Mouse (Mus musculus) ZHBTc4 (cell line): ENCODE measurements around the gene Tspo.

ENCODE experiments used
- DNase-seq: peaks from one replicate; pipeline ENCODE4 v3.0.0-alpha.2; 2011; ENCODE audit warnings: low read depth, low spot score

Tspo gene

DNA sequence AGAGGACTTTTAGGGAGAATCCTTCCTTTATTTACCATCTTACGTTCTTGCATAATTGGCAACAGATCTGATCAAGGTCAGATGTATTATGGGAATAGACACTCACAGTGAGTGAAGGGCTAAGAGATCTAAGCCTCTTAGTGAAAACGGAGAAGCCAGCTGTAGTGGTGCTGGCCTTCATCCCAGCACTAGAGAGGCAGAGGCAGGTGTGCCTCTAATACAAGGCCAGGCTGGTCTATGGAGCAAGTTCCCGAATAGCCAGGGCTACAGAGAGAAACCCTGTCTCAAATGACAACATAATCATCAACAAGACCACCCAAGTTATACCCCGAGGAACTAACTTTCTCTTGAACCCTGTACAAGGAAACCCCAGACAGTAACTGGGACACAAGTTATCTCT, 19.5 kb downstream of the Tspo start:
- DNase-seq = no peak

DNA sequence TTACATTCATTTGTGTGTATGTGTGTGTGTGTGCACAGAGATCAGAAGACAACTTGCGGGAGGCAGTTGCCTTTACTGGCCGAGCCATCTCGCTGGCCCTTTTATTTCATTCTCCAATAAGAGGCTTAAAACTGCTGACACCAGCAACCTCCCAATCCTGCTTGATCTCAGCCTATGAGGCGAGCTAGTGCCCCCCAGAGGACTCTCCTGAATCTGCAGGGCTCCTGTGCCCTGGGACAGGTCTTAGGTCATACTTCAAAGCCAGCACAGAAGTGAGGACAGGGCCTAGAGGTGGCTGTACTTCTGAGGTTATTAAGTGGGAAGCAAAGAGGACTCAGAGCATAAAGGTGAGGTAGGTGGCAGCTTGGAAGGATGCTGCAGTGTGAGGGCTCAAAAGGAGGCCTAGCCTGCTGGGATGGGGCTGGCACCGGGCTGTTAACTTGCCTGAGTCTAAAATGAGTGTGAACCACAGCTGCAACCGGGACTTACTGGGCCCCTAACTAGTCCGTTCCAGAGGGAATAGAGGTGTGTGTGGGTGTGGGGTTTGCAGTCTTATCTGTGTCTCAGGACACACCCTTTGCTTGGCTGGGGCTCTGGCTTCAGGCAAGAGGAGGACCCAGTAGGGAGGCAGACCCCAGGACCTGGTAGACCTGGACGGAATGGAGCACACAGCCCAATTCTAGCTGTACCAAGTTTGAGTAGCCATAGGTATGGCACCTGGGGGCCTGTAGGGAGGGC, 20.2 kb downstream of the Tspo start:
- DNase-seq = peak; percentile 72

DNA sequence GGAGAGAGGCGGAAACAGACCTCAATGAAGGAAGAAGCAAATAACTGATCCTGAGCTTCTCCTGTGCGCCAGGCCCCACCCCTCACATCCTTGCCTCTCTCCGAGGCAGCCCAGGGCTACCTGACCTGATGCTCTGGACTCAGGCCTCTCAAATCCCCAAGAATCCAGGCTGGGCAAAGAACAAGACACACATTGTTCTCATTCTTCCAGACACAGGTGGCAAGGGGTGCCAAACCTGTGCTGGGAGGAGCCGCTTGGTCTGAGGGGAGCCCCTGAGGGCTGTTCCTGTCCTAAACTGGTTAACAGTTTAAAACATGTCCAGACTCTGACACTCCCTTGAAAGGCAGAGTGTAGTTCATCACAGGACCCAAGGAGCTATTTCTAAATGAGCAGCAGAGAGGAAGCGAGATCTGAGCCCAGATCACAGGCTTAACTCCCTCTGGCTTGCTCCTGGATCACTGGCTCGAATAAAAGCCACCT, 21.4 kb downstream of the Tspo start:
- no peak for DNase-seq

DNA sequence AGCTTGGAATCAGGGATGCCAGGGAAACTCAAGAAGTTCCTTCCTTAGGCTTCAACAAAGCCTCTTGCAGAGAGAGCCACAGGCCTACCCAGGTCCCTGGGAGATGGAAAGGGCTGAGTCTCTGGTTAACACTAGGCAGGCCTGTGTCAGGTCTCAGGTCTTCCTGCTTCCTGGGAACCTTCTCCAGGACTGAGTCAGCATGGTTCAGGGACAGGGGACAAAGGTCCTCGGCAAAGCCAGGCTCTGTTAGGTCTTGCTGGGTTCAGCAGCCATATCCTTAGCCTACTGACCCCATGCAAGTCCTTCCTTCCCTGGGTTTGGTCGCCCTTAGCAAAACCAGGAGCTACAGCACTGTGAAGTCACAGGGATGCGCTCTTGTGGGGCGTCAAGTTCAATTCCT, 27.4 kb downstream of the Tspo start:
- no peak for DNase-seq

DNA sequence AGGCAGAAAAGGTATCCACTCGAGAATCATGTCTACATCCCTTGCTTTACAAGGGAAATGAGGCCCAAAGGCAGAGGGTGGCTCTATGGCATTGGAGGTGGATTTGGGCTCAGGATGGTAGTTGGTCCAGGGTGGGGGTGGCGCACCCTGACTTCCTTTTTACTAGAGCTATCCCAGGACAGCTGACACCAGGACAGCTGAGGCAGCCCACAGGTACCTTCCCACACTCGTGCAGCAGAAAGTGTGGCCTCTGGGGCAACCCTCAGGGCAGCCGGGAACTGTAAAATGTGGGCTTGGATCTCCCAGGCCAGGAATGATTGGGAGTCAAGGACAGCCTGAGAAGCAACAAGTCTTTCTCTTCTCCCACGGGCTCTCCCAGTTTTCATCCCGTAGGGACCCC, 28.4 kb downstream of the Tspo start:
- no peak for DNase-seq

DNA sequence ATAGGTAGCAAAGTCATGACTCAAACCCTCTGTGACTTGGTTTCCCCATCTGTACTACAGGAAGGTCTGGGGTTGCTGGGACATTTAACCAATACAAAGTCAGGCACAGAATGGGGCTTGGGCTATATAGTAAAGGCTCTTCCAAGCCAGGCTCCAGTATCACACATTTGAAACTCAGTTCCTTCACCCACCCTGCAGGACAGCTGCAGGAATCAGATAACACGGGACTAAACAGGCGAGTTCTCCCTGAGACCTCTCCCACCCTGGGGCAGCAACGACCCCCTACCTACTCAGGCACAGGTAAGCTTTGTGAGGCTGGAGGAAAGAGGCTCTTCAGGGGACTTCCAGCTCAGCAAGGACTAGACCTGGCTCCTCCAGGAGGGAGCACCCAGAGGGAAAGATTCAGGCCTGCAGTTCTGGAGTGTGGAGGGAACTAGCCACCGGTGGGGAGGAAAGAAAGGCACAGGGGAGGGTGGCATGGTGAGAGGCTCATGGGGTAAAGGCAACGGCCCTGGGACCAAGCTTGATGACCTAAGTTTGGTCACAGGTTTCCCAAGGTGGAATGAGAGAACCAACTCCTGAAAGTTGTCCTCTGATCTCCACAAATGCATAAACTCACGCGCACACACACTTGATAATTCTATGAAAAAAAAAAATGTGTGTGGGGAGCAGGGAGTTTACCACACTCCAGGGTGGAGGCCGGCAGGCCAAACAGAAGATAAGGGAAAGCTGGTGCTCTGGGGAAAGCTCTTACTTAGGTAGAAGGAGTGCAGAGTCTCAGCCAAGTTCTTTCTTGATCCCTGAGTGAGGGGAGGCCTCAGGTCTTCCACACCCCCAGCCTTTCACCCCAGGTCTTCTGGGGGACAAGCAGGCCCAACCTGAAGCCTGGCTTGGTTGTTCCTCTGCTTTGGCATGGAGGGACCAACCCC, 29.1 kb downstream of the Tspo start:
- DNase-seq = no peak

DNA sequence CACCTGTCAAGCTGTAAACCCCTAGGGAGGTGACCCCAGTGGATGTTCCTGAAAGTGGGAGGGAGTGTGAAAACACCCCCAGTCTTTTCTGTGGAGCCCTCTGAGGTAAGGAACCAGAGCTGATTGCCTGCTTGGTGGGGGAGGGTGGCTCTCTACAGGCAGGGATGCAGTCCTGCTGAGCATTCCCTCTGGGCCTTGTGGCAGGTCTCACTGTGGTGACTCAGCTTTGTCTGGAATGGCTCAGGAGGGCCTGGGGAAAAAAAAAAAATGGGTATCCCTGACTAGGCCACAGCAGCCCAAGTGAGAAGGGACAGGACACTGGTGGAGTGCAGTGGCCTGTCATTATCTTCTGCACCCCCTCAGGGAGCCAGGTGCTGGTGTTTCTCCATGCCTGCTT, 29.8 kb downstream of the Tspo start:
- no peak for DNase-seq

DNA sequence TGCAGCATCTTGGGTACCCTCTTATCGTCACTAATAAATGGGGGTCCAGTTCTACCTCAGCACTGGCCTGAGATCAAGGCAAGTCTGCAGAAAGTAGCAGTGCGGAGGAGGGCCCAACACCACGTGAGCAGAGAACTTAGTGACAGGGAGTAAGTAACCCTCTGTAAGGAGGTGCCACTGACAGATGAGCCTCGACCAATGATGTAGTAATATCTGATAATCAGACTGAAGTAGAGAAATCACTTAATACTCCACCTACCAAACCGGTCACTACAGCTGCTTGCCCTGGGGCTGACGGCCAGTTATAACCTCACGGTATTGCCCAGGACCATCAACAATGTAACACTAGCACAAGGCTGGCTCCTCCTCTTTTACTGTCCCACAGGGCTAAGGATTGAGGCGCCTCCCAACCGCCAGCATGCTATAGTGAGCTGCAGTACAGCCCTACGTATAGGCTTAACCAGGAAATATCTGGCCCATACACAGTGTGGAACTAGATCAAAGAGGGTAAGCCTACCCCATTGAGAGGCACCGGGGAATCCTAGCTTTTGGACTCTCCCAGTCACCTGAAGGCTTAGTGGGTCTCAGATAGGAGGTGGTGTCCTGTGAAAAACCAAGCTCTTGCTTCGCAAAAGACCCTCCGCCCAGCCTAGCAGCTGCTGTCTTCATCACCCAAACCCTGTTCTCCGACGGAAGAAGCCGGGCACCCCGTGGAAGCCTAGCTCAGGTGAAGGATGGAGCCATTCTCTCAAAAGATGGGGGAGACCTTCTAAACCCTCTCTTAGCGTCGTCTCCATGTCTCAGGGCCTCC, 30.5 kb downstream of the Tspo start:
- peak; percentile 49 for DNase-seq

DNA sequence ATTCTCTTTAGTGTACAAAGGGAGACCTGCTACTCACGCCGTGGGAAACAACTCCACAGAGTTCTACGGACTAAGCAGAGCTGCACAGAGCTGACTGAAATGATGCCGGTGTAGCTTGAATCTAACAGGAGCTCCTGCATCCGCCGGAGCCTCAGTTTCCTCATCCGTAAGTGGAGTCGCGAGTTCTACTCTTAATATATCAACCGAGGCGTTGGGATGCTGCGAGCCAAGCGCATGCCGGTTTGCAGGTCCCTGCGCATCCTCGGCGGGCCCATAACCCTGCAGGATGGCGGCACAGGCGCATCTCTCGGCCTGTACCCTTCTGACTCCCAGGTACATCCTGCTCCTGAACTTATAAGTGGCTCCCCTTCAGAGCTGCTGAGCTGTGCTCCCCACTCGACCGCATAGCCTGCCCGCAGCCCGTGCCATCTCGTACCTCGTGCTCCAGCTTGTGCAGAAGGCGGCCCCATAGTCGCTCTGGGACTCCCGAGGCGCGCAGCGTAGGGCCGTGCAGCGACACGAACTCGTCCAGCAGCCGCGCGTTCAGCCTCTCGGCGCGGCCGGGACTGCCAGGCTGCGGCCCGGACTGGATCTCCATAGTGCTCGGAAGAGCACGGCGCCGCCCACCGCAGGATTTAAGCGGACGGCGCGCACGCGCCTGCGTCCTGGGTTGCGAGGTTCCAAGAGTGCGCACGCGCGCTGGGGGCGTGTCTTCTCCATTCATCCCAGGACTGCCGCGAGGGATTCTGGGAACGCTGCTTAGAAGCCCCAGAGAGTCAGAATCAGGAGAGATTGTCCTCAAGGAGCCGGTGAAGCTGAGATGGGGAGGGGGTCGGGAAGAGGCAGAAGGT, 31.3 kb downstream of the Tspo start, which contains the start of gene Ttll12:
TSS of gene Ttll12 (minus strand) at position 645 of the 851 bp plus-strand sequence.
- peak; percentile 99 for DNase-seq

DNA sequence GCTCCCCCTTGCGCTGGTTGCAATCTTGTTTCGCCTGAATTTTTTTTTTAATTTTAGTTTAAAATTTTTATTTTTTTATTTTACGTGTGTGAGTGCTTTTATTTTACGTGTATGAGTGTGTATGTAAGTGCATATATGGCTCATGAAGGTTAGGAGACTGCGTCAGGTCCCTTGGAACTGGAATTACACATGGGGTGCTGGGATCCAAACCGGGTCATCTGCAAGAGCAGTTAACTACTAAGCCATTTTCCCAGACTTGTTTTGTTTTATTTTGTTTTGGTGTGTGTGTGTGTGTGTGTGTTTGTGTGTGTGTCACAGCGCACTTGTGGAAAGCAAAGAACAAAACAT, 31.9 kb downstream of the Tspo start:
- DNase-seq = no peak

DNA sequence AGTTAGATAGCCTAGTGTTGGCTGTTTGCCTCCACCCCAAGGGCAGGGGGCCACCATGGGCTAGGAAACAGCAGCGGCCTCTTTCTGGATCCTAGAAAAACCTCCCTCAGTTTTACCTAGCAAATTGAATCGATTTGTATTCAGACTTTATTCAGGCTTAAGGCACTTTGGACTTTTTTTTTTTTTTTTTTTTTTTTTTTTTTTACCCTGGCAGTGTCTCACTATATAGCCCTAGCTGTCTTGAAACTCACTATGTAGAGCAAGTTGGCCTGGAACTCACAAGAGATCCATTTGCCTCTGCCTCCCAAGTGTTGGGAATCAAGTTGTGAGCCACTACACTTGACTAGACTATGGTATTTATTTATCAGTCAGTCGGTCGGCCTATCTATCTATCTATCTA, 33.4 kb downstream of the Tspo start:
- no peak for DNase-seq

DNA sequence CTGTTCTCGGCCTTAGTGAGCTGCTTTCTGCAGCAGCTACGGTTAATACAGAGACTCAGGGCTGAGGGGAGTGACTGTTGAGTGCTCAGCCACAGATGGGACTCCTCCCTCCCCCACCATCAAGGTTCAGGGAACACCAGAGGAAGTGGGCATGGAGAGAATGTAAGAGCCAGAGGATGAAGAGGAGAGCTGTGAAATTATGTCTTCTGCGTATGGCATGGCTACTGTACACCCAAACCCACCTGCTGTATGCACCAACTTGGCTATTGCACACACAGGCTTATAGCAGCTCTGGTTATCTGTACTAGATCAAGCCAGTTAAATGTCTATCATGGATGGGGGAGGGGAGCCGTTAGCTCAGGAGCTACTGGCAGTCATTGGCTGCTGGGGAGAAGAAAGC, 37.8 kb downstream of the Tspo start:
- DNase-seq = no peak

DNA sequence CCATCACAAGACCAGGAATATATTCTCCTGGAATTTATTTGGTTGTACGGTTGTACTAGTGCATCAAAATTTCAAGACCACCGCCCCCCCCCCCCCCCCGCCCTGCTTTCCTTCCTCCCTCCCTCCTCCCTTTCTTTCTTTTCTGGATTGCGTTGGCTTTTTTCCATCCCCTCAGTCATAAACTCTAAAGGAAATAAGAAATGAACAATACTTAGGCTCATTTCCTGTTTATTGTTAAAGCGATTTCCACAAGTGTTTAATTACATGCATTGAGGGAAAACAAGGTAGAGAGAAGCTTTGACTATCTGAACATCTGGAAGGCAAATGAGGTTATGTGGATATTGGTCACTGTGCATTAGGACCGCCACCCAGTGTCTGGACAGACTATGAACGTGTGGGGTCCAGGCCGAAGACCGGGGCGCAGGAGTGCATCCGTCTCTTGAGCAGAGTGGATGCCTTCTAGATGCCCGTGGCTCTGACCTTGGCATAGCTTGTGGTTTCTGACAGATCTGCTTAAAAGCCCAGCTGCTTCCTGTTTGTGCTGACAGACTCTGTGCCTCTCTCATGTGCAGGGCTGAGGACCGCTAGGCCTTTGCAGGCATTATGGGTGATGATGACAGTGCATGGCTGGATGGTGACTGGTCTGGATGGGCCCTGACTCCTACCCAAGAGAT, 39.1 kb downstream of the Tspo start:
- no peak for DNase-seq

DNA sequence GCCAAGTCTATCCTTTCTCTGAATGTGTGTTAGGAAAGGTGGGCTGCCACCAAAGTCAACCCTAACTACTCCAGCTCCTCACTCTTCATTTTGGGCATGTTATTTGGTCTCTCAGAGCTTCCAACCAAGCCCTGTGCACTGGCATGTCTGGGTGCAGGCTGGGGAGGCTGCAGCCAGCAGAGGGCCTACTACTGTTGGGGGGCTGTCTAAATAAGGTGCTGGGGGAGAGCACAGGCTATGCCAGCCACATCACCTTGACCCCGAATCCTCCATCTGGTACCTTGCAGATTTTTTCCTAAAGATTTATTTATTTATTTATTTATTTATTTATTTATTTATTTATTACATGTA, 39.6 kb downstream of the Tspo start:
- no peak for DNase-seq

DNA sequence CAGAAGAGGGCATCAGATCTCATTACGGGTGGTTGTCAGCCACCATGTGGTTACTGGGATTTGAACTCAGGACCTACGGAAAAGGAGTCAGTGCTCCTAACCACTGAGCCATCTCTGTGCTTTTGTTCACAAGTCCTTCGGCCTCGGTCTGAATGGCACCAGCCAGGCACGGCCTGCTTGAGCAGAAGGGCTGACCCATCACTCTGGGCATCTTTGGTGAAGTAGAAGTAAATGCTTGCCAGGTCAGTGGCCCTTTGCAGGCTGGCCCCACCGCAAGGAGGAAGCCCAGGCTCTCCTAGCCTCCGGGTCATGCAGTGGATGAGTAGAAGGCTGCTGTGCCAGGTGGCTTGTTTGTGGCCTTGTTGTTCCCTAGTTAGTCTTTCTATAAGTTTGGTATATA, 40.0 kb downstream of the Tspo start:
- no peak for DNase-seq

DNA sequence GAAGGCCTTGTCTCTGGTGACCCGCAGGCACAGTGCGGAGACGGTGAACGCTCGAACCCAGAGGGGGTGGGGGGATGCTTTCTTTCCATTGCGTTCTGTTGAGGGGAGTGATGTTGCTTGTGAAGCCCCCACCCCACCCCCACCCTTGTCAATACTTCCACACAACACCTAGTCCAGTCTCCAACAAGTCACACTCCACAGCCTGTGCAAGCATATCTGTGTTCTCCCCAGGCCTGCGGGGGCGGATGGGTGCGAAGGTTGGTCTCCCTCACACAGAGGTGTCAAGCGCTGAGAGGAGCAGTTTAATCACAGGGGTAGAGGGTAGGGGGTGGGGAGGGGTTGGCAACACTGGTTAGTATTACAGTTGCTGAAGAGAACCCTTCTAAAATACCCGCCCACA, 42.8 kb downstream of the Tspo start:
- DNase-seq = no peak

DNA sequence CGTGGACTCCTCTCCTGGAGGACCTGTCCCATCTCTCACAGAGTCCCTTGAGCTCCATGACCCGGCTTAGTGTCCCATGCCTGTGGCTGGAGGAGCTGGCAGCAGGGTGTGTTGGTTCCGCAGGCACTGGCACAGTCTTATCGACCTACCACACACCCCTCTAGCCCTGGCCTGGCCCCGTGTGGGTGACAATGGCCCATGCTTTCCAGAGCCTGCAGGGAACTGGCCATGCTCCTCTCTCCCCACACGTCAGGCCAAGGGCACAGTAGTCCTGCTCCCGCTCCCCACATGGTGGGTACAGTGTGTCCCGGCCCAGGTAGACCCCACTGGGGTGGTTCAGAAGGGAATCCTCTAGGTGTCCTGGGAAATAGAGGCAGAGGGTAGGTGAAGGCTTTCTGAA, 43.3 kb downstream of the Tspo start:
- no peak for DNase-seq

DNA sequence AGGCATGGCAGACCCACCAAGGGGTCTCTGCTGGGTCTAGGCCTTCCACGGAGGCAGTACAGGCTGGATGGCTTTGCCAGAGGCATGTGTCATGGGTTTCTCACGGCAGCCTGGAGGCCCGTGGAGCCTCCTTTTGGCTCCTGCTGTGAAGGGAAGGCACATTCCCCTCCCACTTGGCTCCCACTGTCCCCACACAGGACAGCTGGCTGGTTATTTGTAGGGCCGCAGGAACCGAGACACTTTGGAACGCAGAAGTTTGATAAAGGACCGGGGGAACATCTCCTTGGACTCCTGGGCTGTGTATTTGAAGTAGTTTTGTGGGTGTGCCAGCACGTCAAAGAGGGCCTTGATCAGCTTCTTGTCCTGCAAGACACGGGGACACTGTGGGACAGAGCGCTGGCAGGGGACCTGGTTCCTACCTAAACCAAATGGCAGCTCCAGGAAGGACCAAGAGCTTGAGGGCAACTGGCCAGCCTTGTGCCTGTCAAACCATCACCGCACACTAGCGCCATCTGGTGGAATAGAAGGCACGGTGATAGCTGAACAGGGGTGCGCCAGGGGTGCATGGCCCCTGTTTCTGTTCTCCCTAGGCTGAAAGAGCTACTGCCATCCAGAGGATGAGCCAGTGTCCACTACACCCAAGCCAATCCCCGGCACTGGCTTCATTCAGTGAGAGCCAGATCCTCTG, 43.9 kb downstream of the Tspo start:
- peak; percentile 73 for DNase-seq

DNA sequence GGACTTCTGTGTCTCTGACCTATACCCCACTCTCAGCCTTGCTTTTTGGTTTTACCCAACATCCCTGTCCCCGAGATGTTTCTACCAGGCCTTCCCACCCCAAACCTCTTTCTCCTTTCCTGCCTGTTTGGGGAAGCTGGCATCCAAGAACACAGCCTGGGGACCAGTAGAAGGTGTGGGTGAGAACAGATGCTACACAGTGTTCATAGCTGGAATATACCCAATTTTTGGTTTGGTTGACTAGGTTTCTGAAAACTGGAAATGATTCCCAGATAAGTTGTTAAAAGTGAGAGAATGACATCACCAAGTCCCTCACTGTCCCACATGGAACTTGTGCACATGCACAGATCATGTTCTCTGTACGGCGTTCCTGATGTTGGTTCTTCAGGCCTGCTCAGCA, 51.9 kb downstream of the Tspo start:
- no peak for DNase-seq
